Mouse (Mus musculus) neural tube, embryonic 14.5 days (tissue): ENCODE results near the gene Ss18l2. TPM values are rescaled to one million over a fixed set of nuclear protein-coding genes. Genes with fewer than 3 reads are reported as not detected.

ENCODE experiments used
- ATAC-seq: fragments of 200-750 bp; cut with Nextera tagmentation; 2 replicates; pipeline ENCODE4 v1.8.0; 2017; ENCODE audit warnings: low read depth, mild to moderate bottlenecking, moderate TSS enrichment, moderate library complexity
- H3K27ac ChIP-seq: fragments of 300-500 bp; sonication (generic); 2 replicates; pipeline ENCODE4 v1.5.1; 2014; ENCODE audit warnings: low read depth, mild to moderate bottlenecking, control low read depth, low read length, moderate library complexity, mixed read lengths
- H3K27me3 ChIP-seq: fragments of 300-500 bp; sonication (generic); 2 replicates; pipeline ENCODE4 v1.6.1; 2014; ENCODE audit warnings: low read length; ENCODE audit not compliant: control insufficient read depth, insufficient read depth
- H3K36me3 ChIP-seq: fragments of 300-500 bp; sonication (generic); 2 replicates; pipeline ENCODE4 v1.6.1; 2014; ENCODE audit warnings: low read length, mixed read lengths; ENCODE audit not compliant: control insufficient read depth, insufficient read depth
- H3K4me1 ChIP-seq: fragments of 300-500 bp; sonication (generic); 2 replicates; pipeline ENCODE4 v1.6.1; 2014; ENCODE audit warnings: low read length; ENCODE audit not compliant: control insufficient read depth, insufficient read depth
- H3K4me2 ChIP-seq: fragments of 300-500 bp; sonication (generic); 2 replicates; pipeline ENCODE4 v1.6.1; 2014; ENCODE audit warnings: mild to moderate bottlenecking, low read depth, low read length, control low read depth
- H3K4me3 ChIP-seq: fragments of 300-500 bp; sonication (generic); 2 replicates; pipeline ENCODE4 v1.5.1; 2014; ENCODE audit warnings: low read depth, low read length, control low read depth, mixed read lengths
- H3K9ac ChIP-seq: fragments of 300-500 bp; sonication (generic); replicated peaks from 2 replicates; pipeline ENCODE4 v1.6.1; 2014; ENCODE audit warnings: low read depth, mild to moderate bottlenecking, control low read depth, low read length, mixed read lengths
- H3K9me3 ChIP-seq: fragments of 300-500 bp; sonication (generic); 2 replicates; pipeline ENCODE4 v1.6.1; 2016; ENCODE audit warnings: low read length; ENCODE audit not compliant: control insufficient read depth
- WGBS: fragments of 180-500 bp; shearing (Covaris S2); extraction: QIAGEN DNeasy Blood & Tissue Kit; methylation state at CpG from one replicate; pipeline ENCODE4 v1.1.7; 2014; 5-methylcytosine and 5-hydroxymethylcytosine counted together
- polyA plus RNA-seq: library from polyadenylated mRNA; unstranded; fragments of >200 nt; fragmentation: Nextera tagmentation; extraction: Ambion mirVana; gene quantifications from 2 replicates; pipeline ENCODE4 v1.2.1, GENCODE M21; 2014

Ss18l2 gene
- polyA plus RNA-seq, 1 experiment from 2014 or later: 208 TPM

DNA sequence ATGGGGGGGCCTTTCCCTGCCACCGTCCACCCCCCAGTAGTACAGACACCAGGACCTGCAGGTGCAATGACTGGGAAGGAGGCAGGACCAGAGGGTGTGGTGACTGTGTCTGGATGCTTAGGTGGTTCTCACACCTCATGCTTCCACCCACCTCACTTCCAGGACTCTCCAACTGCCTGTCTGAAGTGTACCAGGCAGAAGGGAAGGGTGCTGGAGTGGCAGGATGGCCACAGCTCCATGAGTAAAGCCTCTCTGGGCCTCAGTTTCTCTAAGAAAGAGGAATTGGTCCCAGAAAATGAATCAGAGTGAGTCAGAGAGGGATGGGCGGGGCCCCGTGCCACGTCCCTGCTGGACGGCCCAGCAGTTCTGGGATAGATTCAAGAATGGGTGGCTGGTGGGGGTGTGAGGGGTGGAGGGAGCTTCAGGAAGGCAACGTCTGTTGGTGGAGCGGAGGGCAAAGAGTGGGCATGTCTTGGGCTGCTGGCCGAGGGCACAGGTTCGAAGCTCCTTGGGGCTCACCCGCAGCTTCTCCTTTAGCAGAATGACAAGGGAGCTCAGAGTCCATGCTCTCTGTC is 51.0 kb downstream of the Ss18l2 start:
- H3K27ac ChIP-seq: no peak overlapping the region
- H3K4me2 ChIP-seq: peak overlapping the region; percentile 77
- peak overlapping the region; percentile 96 for H3K4me3 ChIP-seq
- no peak for ATAC-seq
- no peaks in the 10 kb centered on the region for H3K27me3 ChIP-seq
- H3K36me3 ChIP-seq: peaks cover 33% of the 10 kb centered on the region
- peaks cover 26% of the 10 kb centered on the region for H3K4me1 ChIP-seq
- 57% methylated on average over 10 of the region's 10 CpGs for WGBS
- H3K9me3 ChIP-seq: no peaks in the 10 kb centered on the region
- peak overlapping the region; percentile 94; the same call in 1 of the 2 replicates for H3K9ac ChIP-seq

DNA sequence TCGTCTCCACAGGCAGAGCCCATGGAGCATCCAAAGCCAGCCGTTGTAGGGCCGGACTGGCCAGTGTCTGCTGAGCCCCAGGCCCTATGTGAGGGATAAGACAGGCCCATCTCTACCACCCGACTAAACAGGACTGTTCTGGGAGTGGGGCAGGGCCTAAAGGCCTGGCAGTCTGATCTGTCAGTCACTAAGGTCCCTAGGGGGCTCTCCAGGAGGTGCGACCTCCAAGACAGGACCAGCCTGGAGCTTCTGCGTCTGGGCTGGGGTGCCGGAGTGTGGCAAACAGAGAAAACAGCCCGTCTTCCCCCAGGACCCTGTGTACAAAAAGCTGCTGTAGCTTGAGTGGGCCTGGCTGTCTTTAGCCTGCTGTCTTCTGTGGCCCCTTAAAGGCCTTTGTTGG is 51.7 kb downstream of the Ss18l2 start:
- H3K4me1 ChIP-seq: peaks cover 26% of the 10 kb centered on the region

DNA sequence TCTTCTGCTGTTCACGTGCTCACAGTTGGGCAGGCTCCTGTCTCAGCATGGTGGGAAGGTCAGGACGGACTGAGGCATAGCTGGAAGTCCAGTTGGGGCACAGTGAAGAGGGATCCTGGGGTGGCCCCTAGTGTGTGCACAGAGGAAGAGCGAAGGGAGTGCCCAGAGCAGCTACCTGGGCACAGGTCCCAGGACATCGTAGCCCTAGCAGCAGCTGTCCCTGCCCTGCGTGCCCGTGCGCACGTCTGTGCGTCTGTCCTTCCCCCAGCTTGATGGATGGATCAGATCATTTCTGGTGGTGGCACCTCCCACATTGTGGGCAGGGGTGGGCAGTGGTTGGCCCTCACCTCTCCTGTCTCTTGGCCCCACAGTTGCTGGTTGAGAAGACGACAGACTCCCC is 52.1 kb downstream of the Ss18l2 start:
- no peaks in the 10 kb centered on the region for H3K27me3 ChIP-seq
- peaks cover 26% of the 10 kb centered on the region for H3K4me1 ChIP-seq
- no peak overlapping the region for H3K27ac ChIP-seq
- H3K36me3 ChIP-seq: peaks cover 42% of the 10 kb centered on the region
- WGBS: 90% methylated on average over 10 of the region's 10 CpGs
- no peak overlapping the region for H3K4me2 ChIP-seq
- no peak overlapping the region for H3K9ac ChIP-seq
- no peak overlapping the region for H3K4me3 ChIP-seq
- ATAC-seq: no peak
- H3K9me3 ChIP-seq: no peaks in the 10 kb centered on the region

More for the DNA sequence above, 51.7 kb downstream of the Ss18l2 start:
- ATAC-seq: no peak
- Histone ChIP-seq H3K9me3 (no peaks in the 10 kb centered on the region), H3K4me3 (no peak overlapping the region), H3K4me2 (no peak overlapping the region), H3K27me3 (no peaks in the 10 kb centered on the region), H3K36me3 (peaks cover 38% of the 10 kb centered on the region), H3K9ac (no peak overlapping the region; the same call in 1 of the 2 replicates), H3K27ac (no peak overlapping the region)
- WGBS: 63% methylated on average over 8 of the region's 8 CpGs

DNA sequence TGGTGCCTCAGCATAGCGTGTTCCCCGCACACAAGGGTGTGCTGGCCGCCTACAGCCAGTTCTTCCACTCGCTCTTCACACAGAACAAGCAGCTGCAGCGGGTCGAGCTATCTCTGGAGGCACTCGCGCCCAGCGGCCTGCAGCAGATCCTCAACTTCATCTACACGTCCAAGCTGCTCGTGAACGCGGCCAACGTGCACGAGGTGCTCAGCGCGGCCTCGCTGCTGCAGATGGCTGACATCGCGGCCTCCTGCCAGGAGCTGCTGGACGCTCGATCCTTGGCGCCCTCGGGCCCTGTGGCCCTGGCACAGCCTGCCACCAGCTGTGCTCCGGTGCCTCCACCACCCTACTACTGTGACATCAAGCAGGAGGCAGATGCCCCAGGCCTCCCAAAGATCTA is 52.6 kb downstream of the Ss18l2 start:
- Histone ChIP-seq H3K4me3 (no peak overlapping the region), H3K36me3 (peaks cover 47% of the 10 kb centered on the region)
- 85% methylated on average over 25 of the region's 25 CpGs for WGBS

More for the DNA sequence above, 52.6 kb downstream of the Ss18l2 start:
- Histone ChIP-seq H3K9me3 (no peaks in the 10 kb centered on the region), H3K27ac (no peak overlapping the region), H3K4me2 (no peak overlapping the region), H3K9ac (no peak overlapping the region), H3K4me1 (peaks cover 23% of the 10 kb centered on the region), H3K27me3 (no peaks in the 10 kb centered on the region)
- no peak for ATAC-seq

Other genes starting within 250 kb of the Ss18l2 start
- gene Cck, start 214.6 kb upstream of the Ss18l2 start, polyA plus RNA-seq: 73.1 and 169 TPM in 2 replicates
- not detected in 2 replicates for gene Lyzl4, start 68.2 kb upstream of the Ss18l2 start, polyA plus RNA-seq
- gene Vipr1, start 67.6 kb upstream of the Ss18l2 start, polyA plus RNA-seq: 0.20 and 1.1 TPM in 2 replicates
- 18.1 and 19.8 TPM in 2 replicates for gene Sec22c, start 4.8 kb upstream of the Ss18l2 start, polyA plus RNA-seq
- gene Nktr, start 8.8 kb downstream of the Ss18l2 start, polyA plus RNA-seq: 64.9 and 82.9 TPM in 2 replicates
- 15.7 and 17.0 TPM in 2 replicates for gene Zfp651, start 49.0 kb downstream of the Ss18l2 start, polyA plus RNA-seq
- gene Klhl40, start 67.3 kb downstream of the Ss18l2 start, polyA plus RNA-seq: 1.7 and 2.4 TPM in 2 replicates
- gene Hhatl, start 82.2 kb downstream of the Ss18l2 start, polyA plus RNA-seq: 0.26 and 0.40 TPM in 2 replicates
- 1.9 and 2.7 TPM in 2 replicates for gene Ccdc13, start 129.1 kb downstream of the Ss18l2 start, polyA plus RNA-seq
- gene Higd1a, start 148.0 kb downstream of the Ss18l2 start, polyA plus RNA-seq: 135 and 159 TPM in 2 replicates
- gene Ackr2, start 188.0 kb downstream of the Ss18l2 start, polyA plus RNA-seq: 1.6 and 2.0 TPM in 2 replicates
- gene Cyp8b1, start 206.0 kb downstream of the Ss18l2 start, polyA plus RNA-seq: not detected in 2 replicates
- gene Fam198a, start 240.7 kb downstream of the Ss18l2 start, polyA plus RNA-seq: 1.0 and 2.5 TPM in 2 replicates